Mouse (Mus musculus) embryonic facial prominence, embryonic 14.5 days (tissue): ENCODE results near the gene Hnf4a. TPM values are rescaled to one million over a fixed set of nuclear protein-coding genes. Genes with fewer than 3 reads are reported as not detected.

ENCODE experiments used
- ATAC-seq: fragments of 200-750 bp; cut with Nextera tagmentation; 2 replicates; pipeline ENCODE4 v1.8.0; 2017; ENCODE audit warnings: low read depth, moderate number of reproducible peaks, moderate TSS enrichment
- DNase-seq: peaks from one replicate; pipeline ENCODE4 v3.0.0-alpha.2; 2015; ENCODE audit warnings: low spot score
- H3K27ac ChIP-seq: fragments of 300-500 bp; sonication (generic); replicated peaks from 2 replicates; pipeline ENCODE4 v1.5.1; 2014; ENCODE audit warnings: low read depth, mild to moderate bottlenecking, low read length, moderate library complexity
- H3K27me3 ChIP-seq: fragments of 300-500 bp; sonication (generic); replicated peaks from 2 replicates; pipeline ENCODE4 v1.6.1; 2014; ENCODE audit warnings: low read length; ENCODE audit not compliant: control insufficient read depth, insufficient read depth
- H3K36me3 ChIP-seq: fragments of 300-500 bp; sonication (generic); 2 replicates; pipeline ENCODE4 v1.6.1; 2014; ENCODE audit warnings: low read length, mixed read lengths; ENCODE audit not compliant: control insufficient read depth, insufficient read depth
- H3K4me1 ChIP-seq: fragments of 300-500 bp; sonication (generic); 2 replicates; pipeline ENCODE4 v1.6.1; 2014; ENCODE audit warnings: antibody characterized with exemption, low read length; ENCODE audit not compliant: control insufficient read depth, insufficient read depth
- H3K4me2 ChIP-seq: fragments of 300-500 bp; sonication (generic); 2 replicates; pipeline ENCODE4 v1.6.1; 2014; ENCODE audit warnings: low read depth, mild to moderate bottlenecking, low read length, moderate library complexity, mixed read lengths
- H3K4me3 ChIP-seq: fragments of 300-500 bp; sonication (generic); 2 replicates; pipeline ENCODE4 v1.5.1; 2014; ENCODE audit warnings: low read depth, mild to moderate bottlenecking, low read length
- H3K9ac ChIP-seq: fragments of 300-500 bp; sonication (generic); 2 replicates; pipeline ENCODE4 v1.6.1; 2014; ENCODE audit warnings: low read depth, mild to moderate bottlenecking, low read length, moderate library complexity, mixed read lengths
- H3K9me3 ChIP-seq: fragments of 300-500 bp; sonication (generic); 2 replicates; pipeline ENCODE4 v1.6.1; 2016; ENCODE audit warnings: low read length; ENCODE audit not compliant: control insufficient read depth
- WGBS: fragments of 180-500 bp; shearing (Covaris S2); extraction: QIAGEN DNeasy Blood & Tissue Kit; methylation state at CpG from one replicate; pipeline ENCODE4 v1.1.7; 2014; 5-methylcytosine and 5-hydroxymethylcytosine counted together
- polyA plus RNA-seq: library from polyadenylated mRNA; unstranded; fragments of >200 nt; fragmentation: Nextera tagmentation; extraction: Ambion mirVana; gene quantifications from 2 replicates; pipeline ENCODE4 v1.2.1, GENCODE M21; 2014

Gene Hnf4a
- polyA plus RNA-seq, 1 experiment from 2014 or later: not detected

DNA sequence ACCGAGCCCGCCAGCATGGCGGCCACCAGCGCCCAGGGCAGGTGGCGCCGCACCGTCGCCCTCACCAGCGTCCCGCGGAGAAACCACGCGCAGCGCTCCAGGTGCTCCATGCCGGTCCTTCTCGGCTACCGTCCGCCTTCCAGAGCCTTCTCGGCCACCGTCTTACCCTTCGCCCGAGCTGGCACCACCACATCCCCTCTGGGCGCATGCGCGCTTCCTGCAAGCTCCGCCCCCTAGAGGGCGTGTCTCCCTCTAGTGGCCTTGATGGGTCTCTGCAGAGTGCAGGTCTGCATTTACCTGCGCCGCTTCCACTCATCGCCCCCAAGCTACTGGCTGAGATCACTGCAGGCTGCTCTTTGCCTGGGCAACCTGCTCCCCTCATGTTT lies 34.1 kb upstream of the Hnf4a start, which contains the start of gene Fitm2:
Gene Fitm2, minus strand, starts transcription at position 164 of the 386 bp plus-strand sequence.
- Histone ChIP-seq H3K27me3 (no peaks in the 10 kb centered on the region), H3K9me3 (no peaks in the 10 kb centered on the region), H3K27ac (0 out of 2 replicates have a peak within 1 kb of the TSS, but pooled peaks have one; percentile 7), H3K36me3 (0 out of 2 replicates have a peak, but pooled peaks cover 23% of the 10 kb centered on the region), H3K9ac (peak within 1 kb of the TSS; percentile 77), H3K4me1 (peaks cover 9% of the 10 kb centered on the region), H3K4me2 (peak within 1 kb of the TSS; percentile 64), H3K4me3 (peak within 1 kb of the TSS; percentile 65)
- ATAC-seq (peak; percentile 97), DNase-seq (peak; percentile 96)
- 0% methylated on average over 25 of the region's 30 CpGs for WGBS

DNA sequence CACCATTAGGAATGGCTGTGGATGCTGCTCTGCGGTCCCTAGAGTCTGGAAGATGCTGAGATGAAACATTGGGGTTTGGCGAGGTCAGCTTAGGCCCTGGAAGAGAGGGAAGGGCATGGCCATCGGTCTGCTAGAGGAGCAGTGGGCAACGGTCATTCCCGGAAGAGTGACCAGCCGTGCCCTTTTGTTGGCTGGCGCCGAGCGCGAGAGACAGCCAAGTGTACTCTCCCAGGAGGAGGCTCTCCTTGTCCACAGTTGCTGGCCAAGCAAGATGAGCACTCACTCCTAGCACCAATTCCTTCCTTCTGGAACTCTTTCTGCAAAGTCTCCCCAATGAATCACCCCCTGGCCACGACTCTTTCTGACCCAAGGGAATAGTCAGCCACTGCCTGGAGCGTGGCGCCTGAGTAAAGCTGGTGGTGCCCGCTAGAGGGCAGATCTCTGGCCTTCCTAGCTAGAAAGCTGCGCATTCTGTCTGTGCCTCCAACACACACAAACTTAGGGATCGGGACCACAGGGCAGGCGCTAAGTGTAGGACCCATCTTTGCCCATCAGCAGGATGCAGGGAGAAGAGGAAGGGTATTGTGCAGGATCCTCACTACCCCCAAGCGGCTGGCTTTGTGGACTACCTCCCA lies 26.3 kb upstream of the Hnf4a start:
- Histone ChIP-seq H3K4me1 (0 out of 2 replicates have a peak, but pooled peaks cover 7% of the 10 kb centered on the region), H3K9ac (no peak overlapping the region), H3K4me2 (no peak overlapping the region), H3K27me3 (peaks cover 26% of the 10 kb centered on the region), H3K27ac (no peak overlapping the region), H3K36me3 (no peaks in the 10 kb centered on the region), H3K4me3 (no peak overlapping the region), H3K9me3 (no peaks in the 10 kb centered on the region)
- 46% methylated on average over 16 of the region's 18 CpGs for WGBS
- no peak for DNase-seq
- ATAC-seq: no peak

- under 1% methylated on average over 15 of the region's 21 CpGs for WGBS
- peak; percentile 53; the same call in 1 of the 2 replicates for ATAC-seq
- H3K36me3 ChIP-seq: no peaks in the 10 kb centered on the region
- H3K9me3 ChIP-seq: no peaks in the 10 kb centered on the region
- peaks cover 26% of the 10 kb centered on the region for H3K27me3 ChIP-seq
- H3K4me2 ChIP-seq: peak overlapping the region; percentile 43
- no peak overlapping the region for H3K27ac ChIP-seq
- 0 out of 2 replicates have a peak, but pooled peaks cover 7% of the 10 kb centered on the region for H3K4me1 ChIP-seq
- H3K9ac ChIP-seq: 0 out of 2 replicates have a peak overlapping the region, but pooled peaks have one; percentile 14
- peak; percentile 41 for DNase-seq
- peak overlapping the region; percentile 20 for H3K4me3 ChIP-seq
These were observed 25.0 kb upstream of the Hnf4a start for GRCm38 (mm10) chr2:163481539-163482029.

DNA sequence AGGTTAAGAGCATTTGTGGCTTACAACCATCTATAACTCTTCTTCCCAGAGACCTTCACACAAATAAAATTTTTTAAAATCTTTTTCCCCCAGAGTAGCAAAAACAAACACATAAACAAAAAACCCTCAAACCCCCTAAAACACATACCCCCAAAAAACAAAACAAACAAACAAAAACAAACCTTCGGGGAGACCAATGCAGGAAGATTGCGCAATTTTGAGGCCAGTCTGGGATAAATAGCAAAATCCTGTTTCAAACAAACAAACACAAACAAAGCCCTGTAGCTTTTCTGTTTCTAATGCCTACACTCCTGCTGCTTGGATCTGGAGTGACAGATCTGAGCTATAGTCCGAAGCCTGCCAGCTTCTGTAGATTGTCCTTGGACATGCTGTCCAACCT lies 19.2 kb upstream of the Hnf4a start:
- no peaks in the 10 kb centered on the region for H3K9me3 ChIP-seq
- ATAC-seq (no peak), DNase-seq (no peak)
- peaks cover 3% of the 10 kb centered on the region; the same call in 1 of the 2 replicates for H3K27me3 ChIP-seq
- no peak overlapping the region for H3K4me3 ChIP-seq
- H3K9ac ChIP-seq: no peak overlapping the region
- H3K4me1 ChIP-seq: no peaks in the 10 kb centered on the region
- no peak overlapping the region for H3K4me2 ChIP-seq
- H3K27ac ChIP-seq: no peak overlapping the region
- H3K36me3 ChIP-seq: no peaks in the 10 kb centered on the region
- WGBS: 85% methylated on average over 3 of the region's 3 CpGs

GRCm38 (mm10) chr2:163489725-163490291 lies 16.8 kb upstream of the Hnf4a start:
- Histone ChIP-seq H3K4me2 (no peak overlapping the region), H3K9ac (no peak overlapping the region), H3K27me3 (no peaks in the 10 kb centered on the region), H3K4me3 (no peak overlapping the region), H3K36me3 (no peaks in the 10 kb centered on the region), H3K9me3 (no peaks in the 10 kb centered on the region), H3K27ac (no peak overlapping the region), H3K4me1 (no peaks in the 10 kb centered on the region)
- 44% methylated on average over 5 of the region's 5 CpGs for WGBS
- DNase-seq: no peak
- no peak for ATAC-seq

GRCm38 (mm10) chr2:163490656-163491055 lies 16.0 kb upstream of the Hnf4a start:
- no peaks in the 10 kb centered on the region for H3K9me3 ChIP-seq

DNA sequence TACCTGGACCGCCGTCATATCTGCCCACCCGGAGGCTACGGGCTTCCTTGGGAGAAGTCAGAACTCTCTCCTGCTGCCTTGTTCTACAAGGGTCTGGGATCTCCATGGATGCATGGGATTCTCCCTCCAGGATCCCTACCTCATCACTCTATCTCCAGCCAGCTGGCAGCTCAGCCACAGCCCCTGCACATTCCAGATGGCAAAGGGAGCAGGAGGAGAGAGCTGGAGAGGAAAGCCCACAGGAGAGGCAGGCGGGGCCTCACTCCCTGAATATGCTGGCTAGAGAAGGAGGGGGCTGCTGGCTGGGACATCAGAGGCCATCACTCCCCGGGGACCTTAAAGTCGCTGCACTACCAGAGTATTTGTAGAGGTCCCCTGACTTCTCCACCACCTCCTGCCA lies 15.3 kb upstream of the Hnf4a start:
- Histone ChIP-seq H3K36me3 (no peaks in the 10 kb centered on the region), H3K9ac (no peak overlapping the region), H3K4me1 (no peaks in the 10 kb centered on the region), H3K27me3 (no peaks in the 10 kb centered on the region), H3K9me3 (no peaks in the 10 kb centered on the region), H3K27ac (no peak overlapping the region), H3K4me3 (no peak overlapping the region), H3K4me2 (no peak overlapping the region)
- DNase-seq: peak; percentile 10
- no peak for ATAC-seq
- 58% methylated on average over 7 of the region's 7 CpGs for WGBS

More at GRCm38 (mm10) chr2:163490656-163491055, 16.0 kb upstream of the Hnf4a start:
- H3K4me3 ChIP-seq: no peak overlapping the region
- H3K27ac ChIP-seq: no peak overlapping the region
- no peak overlapping the region for H3K9ac ChIP-seq
- no peak for DNase-seq
- WGBS: 91% methylated on average over 17 of the region's 17 CpGs
- no peak overlapping the region for H3K4me2 ChIP-seq
- H3K4me1 ChIP-seq: no peaks in the 10 kb centered on the region
- no peak for ATAC-seq
- no peaks in the 10 kb centered on the region for H3K36me3 ChIP-seq
- H3K27me3 ChIP-seq: no peaks in the 10 kb centered on the region

DNA sequence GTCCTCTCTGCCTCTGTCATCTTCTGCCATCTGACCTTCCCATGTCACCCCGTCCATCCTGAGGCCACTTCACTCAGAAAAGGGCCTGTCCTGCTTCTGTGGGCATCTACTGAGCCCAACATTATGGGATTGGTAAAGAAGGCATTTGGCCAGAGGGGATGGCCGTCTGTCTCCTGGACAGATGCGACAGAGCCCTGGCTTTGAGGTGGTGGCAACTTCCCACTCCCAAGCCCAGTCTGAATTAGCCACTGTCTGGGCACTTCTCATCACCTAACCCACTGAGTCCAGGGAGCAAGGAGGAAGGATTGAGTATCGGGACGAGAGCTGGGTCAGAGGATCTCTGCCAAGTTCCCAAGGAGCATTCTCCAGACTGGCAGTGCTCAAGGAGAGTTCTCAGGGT lies 14.6 kb upstream of the Hnf4a start, which contains the start of gene R3hdml:
Gene R3hdml, plus strand, starts transcription at position 301 of the 400 bp plus-strand sequence.
- Histone ChIP-seq H3K36me3 (no peaks in the 10 kb centered on the region), H3K9ac (no peak within 1 kb of the TSS), H3K4me3 (no peak within 1 kb of the TSS), H3K4me2 (no peak within 1 kb of the TSS), H3K4me1 (no peaks in the 10 kb centered on the region), H3K9me3 (no peaks in the 10 kb centered on the region), H3K27ac (no peak within 1 kb of the TSS), H3K27me3 (no peaks in the 10 kb centered on the region)
- WGBS: 73% methylated on average over 5 of the region's 5 CpGs
- ATAC-seq (no peak), DNase-seq (no peak)
